Mouse (Mus musculus) 3T3-L1 (cell line): ENCODE data around the gene Mzf1.

Source experiments
- DNase-seq: peaks from one replicate; pipeline ENCODE4 v3.0.0-alpha.2; 2015; ENCODE audit warnings: low read depth, low spot score

Mzf1 gene

GRCm38 (mm10) chr7:13054287-13055010, at the start of gene Mzf1:
Gene Mzf1, minus strand, starts transcription at chr7:13054764.
- peak; percentile 92 for DNase-seq

- no peak for DNase-seq
These were observed 40.5 kb upstream of the Mzf1 start, which contains the start of gene Vmn1r85 for GRCm38 (mm10) chr7:13095073-13095472. Gene Vmn1r85, minus strand, starts transcription at chr7:13095173.

GRCm38 (mm10) chr7:13072293-13072692, 17.7 kb upstream of the Mzf1 start:
- peak; percentile 47 for DNase-seq

- peak; percentile 55 for DNase-seq
These were observed 8.8 kb upstream of the Mzf1 start for GRCm38 (mm10) chr7:13063399-13063798.

- no peak for DNase-seq
These were observed 5.0 kb upstream of the Mzf1 start for GRCm38 (mm10) chr7:13059536-13059935.

GRCm38 (mm10) chr7:13056913-13057700, 2.5 kb upstream of the Mzf1 start:
- DNase-seq = no peak

- DNase-seq = no peak
These were observed 640 bp downstream of the Mzf1 start for GRCm38 (mm10) chr7:13053961-13054286.

- DNase-seq = no peak
These were observed 1.1 kb downstream of the Mzf1 start for GRCm38 (mm10) chr7:13053501-13053900.

GRCm38 (mm10) chr7:13053001-13053400, 1.6 kb downstream of the Mzf1 start:
- no peak for DNase-seq

GRCm38 (mm10) chr7:13046084-13046483, 8.5 kb downstream of the Mzf1 start:
- DNase-seq = peak; percentile 81

GRCm38 (mm10) chr7:13044254-13044625, 10.3 kb downstream of the Mzf1 start:
- DNase-seq = no peak

GRCm38 (mm10) chr7:13043445-13044253, 10.9 kb downstream of the Mzf1 start:
- no peak for DNase-seq

GRCm38 (mm10) chr7:13043120-13043444, 11.5 kb downstream of the Mzf1 start:
- no peak for DNase-seq

GRCm38 (mm10) chr7:13042511-13042910, 12.1 kb downstream of the Mzf1 start:
- DNase-seq = no peak

GRCm38 (mm10) chr7:13041256-13041655, 13.3 kb downstream of the Mzf1 start:
- peak; percentile 28 for DNase-seq

GRCm38 (mm10) chr7:13039181-13039580, 15.4 kb downstream of the Mzf1 start:
- no peak for DNase-seq

GRCm38 (mm10) chr7:13038621-13039169, 15.9 kb downstream of the Mzf1 start:
- peak; percentile 59 for DNase-seq

GRCm38 (mm10) chr7:13037901-13038555, 16.5 kb downstream of the Mzf1 start, which contains the start of gene Ube2m:
Gene Ube2m, minus strand, starts transcription at chr7:13038275.
- DNase-seq = peak; percentile 90

GRCm38 (mm10) chr7:13037366-13037765, 17.2 kb downstream of the Mzf1 start:
- DNase-seq = peak; percentile 35

- no peak for DNase-seq
These were observed 17.8 kb downstream of the Mzf1 start for GRCm38 (mm10) chr7:13036806-13037205.

- no peak for DNase-seq
These were observed 19.2 kb downstream of the Mzf1 start for GRCm38 (mm10) chr7:13035211-13035855.
